Mouse (Mus musculus): ENCODE results near the gene Sik2. TPM values are rescaled to one million over a fixed set of nuclear protein-coding genes. Genes with fewer than 3 reads are reported as not detected.

Gene Sik2
- polyA plus RNA-seq, 1 experiment from 2014 or later, result 17.3 TPM

GRCm38 (mm10) chr9:50856341-50857081, 152.4 kb downstream of the Sik2 start:
- peak; percentile 76 for ATAC-seq
- H3K27me3 ChIP-seq, result no peaks in the 10 kb centered on the region
- no peak for DNase-seq (ENCODE audit: low read depth, low spot score)
- CTCF ChIA-PET, result interaction anchor here (1.1 kb wide), 2 partner anchors 10 to 142 kb away, joined by 3 read pairs; no protein-coding TSS in a partner anchor
- in situ Hi-C loops (cut with MboI; ENCODE audit: low pct_unique_long_range_greater_than_20kb), result no loop called here
- TF ChIP-seq CTCF (IDR thresholded peaks at IDR 0.05), result no peak
- POLR2A ChIA-PET, result interaction anchor here (0.6 to 0.7 kb wide), 3 partner anchors 157 to 1019 kb away, joined by 3 to 5 read pairs (median 4); no protein-coding TSS in a partner anchor

- no peak for DNase-seq (ENCODE audit: low read depth, low spot score)
- ChIA-PET CTCF (no interaction called here), POLR2A (interaction anchor here (0.6 kb wide), 2 partner anchors 158 to 175 kb away, joined by 4 to 5 read pairs; no protein-coding TSS in a partner anchor)
- ATAC-seq, result no peak
- in situ Hi-C loops (cut with MboI; ENCODE audit: low pct_unique_long_range_greater_than_20kb), result no loop called here
- H3K27me3 ChIP-seq, result no peaks in the 10 kb centered on the region
- TF ChIP-seq CTCF (IDR thresholded peaks at IDR 0.05), result no peak
These were observed 153.1 kb downstream of the Sik2 start for GRCm38 (mm10) chr9:50855780-50856179.

GRCm38 (mm10) chr9:50855133-50855766, 153.6 kb downstream of the Sik2 start:
- ATAC-seq (no peak), DNase-seq (ENCODE audit: low read depth, low spot score) (no peak)
- H3K27me3 ChIP-seq, result no peaks in the 10 kb centered on the region
- POLR2A ChIA-PET, result interaction anchor here (0.6 kb wide), 1 partner anchor 101 kb away, joined by 3 read pairs; no protein-coding TSS in a partner anchor
- in situ Hi-C loops (cut with MboI; ENCODE audit: low pct_unique_long_range_greater_than_20kb), result no loop called here
- TF ChIP-seq CTCF (IDR thresholded peaks at IDR 0.05), result no peak
- CTCF ChIA-PET, result interaction anchor here (1.0 to 1.3 kb wide), 2 partner anchors 152 to 959 kb away, joined by 3 to 4 read pairs; no protein-coding TSS in a partner anchor

- TF ChIP-seq CTCF (IDR thresholded peaks at IDR 0.05), result no peak
- DNase-seq (ENCODE audit: low read depth, low spot score) (no peak), ATAC-seq (no peak)
- in situ Hi-C loops (cut with MboI; ENCODE audit: low pct_unique_long_range_greater_than_20kb), result loop anchor here (5.0 kb wide), 2 partner anchors 153 to 298 kb away; partner anchors contain the start of gene Sik2
- ChIA-PET CTCF (interaction anchor here (1.0 to 1.3 kb wide), 2 partner anchors 153 to 960 kb away, joined by 3 to 4 read pairs; no protein-coding TSS in a partner anchor), POLR2A (no interaction called here)
- no peaks in the 10 kb centered on the region for H3K27me3 ChIP-seq
These were observed 154.5 kb downstream of the Sik2 start for GRCm38 (mm10) chr9:50854376-50854775.

GRCm38 (mm10) chr9:50852634-50853349, 156.1 kb downstream of the Sik2 start:
- TF ChIP-seq CTCF (IDR thresholded peaks at IDR 0.05), result no peak
- ChIA-PET POLR2A (no interaction called here), CTCF (no interaction called here)
- in situ Hi-C loops (cut with MboI; ENCODE audit: low pct_unique_long_range_greater_than_20kb), result loop anchor here (5.0 kb wide), 2 partner anchors 155 to 300 kb away; partner anchors contain the start of gene Sik2
- no peak for ATAC-seq
- DNase-seq (ENCODE audit: low read depth, low spot score), result no peak
- H3K27me3 ChIP-seq, result no peaks in the 10 kb centered on the region

GRCm38 (mm10) chr9:50850713-50851112, 158.2 kb downstream of the Sik2 start:
- H3K27me3 ChIP-seq, result no peaks in the 10 kb centered on the region
- no peak for TF ChIP-seq CTCF (IDR thresholded peaks at IDR 0.05)
- in situ Hi-C loops (cut with MboI; ENCODE audit: low pct_unique_long_range_greater_than_20kb), result loop anchor here (5.0 kb wide), 2 partner anchors 157 to 302 kb away; partner anchors contain the start of gene Sik2
- DNase-seq (ENCODE audit: low read depth, low spot score) (no peak), ATAC-seq (no peak)
- ChIA-PET POLR2A (no interaction called here), CTCF (interaction anchor here (0.6 to 4.7 kb wide), 6 partner anchors 37 to 164 kb away, joined by 3 to 33 read pairs (median 3); no protein-coding TSS in a partner anchor)

GRCm38 (mm10) chr9:50850271-50850670, 158.6 kb downstream of the Sik2 start:
- in situ Hi-C loops (cut with MboI; ENCODE audit: low pct_unique_long_range_greater_than_20kb), result loop anchor here (5.0 kb wide), 2 partner anchors 157 to 302 kb away; partner anchors contain the start of gene Sik2
- ChIA-PET CTCF (interaction anchor here (0.9 to 4.7 kb wide), 7 partner anchors 35 to 302 kb away, joined by 3 to 33 read pairs (median 3); no protein-coding TSS in a partner anchor), POLR2A (interaction anchor here (1.2 kb wide), 1 partner anchor 158 kb away, joined by 4 read pairs; no protein-coding TSS in a partner anchor)
- TF ChIP-seq CTCF (IDR thresholded peaks at IDR 0.05), result no peak
- no peak for DNase-seq (ENCODE audit: low read depth, low spot score)
- no peak for ATAC-seq
- H3K27me3 ChIP-seq, result no peaks in the 10 kb centered on the region

GRCm38 (mm10) chr9:50849755-50850154, 159.1 kb downstream of the Sik2 start:
- DNase-seq (ENCODE audit: low read depth, low spot score) (no peak), ATAC-seq (no peak)
- POLR2A ChIA-PET, result interaction anchor here (0.6 to 1.2 kb wide), 2 partner anchors 157 to 158 kb away, joined by 3 to 4 read pairs; no protein-coding TSS in a partner anchor

GRCm38 (mm10) chr9:50849249-50849648, 159.6 kb downstream of the Sik2 start:
- CTCF ChIA-PET, result interaction anchor here (1.1 to 4.7 kb wide), 6 partner anchors 36 to 303 kb away, joined by 3 to 33 read pairs (median 4); no protein-coding TSS in a partner anchor
- POLR2A ChIA-PET, result interaction anchor here (0.6 to 1.2 kb wide), 2 partner anchors 157 to 159 kb away, joined by 3 to 4 read pairs; no protein-coding TSS in a partner anchor
- peak; percentile 86 for TF ChIP-seq CTCF (IDR thresholded peaks at IDR 0.05)
- in situ Hi-C loops (cut with MboI; ENCODE audit: low pct_unique_long_range_greater_than_20kb), result no loop called here
- no peaks in the 10 kb centered on the region for H3K27me3 ChIP-seq
- DNase-seq (ENCODE audit: low read depth, low spot score) (no peak), ATAC-seq (peak; percentile 23)

More at GRCm38 (mm10) chr9:50849755-50850154, 159.1 kb downstream of the Sik2 start:
- no peaks in the 10 kb centered on the region for H3K27me3 ChIP-seq
- TF ChIP-seq CTCF (IDR thresholded peaks at IDR 0.05), result no peak
- in situ Hi-C loops (cut with MboI; ENCODE audit: low pct_unique_long_range_greater_than_20kb), result loop anchor here (5.0 kb wide), 2 partner anchors 158 to 303 kb away; partner anchors contain the start of gene Sik2
- CTCF ChIA-PET, result interaction anchor here (0.9 to 4.7 kb wide), 8 partner anchors 35 to 302 kb away, joined by 3 to 33 read pairs (median 4); no protein-coding TSS in a partner anchor
